20 mouse cellular contexts compared by ENCODE assay signal in genomic region chr5:34909634-34910503, GRCm38 (mm10). TPM values are rescaled to one million over a fixed set of nuclear protein-coding genes. Genes with fewer than 3 reads are reported as not detected.
A peak's percentile ranks its signal among the peaks of the same experiment; 100 is the strongest.
DNase-seq lines count a peak whose midpoint lies in the region; ATAC-seq lines count a peak whose summit lies in the region.
"Had no signal": no experiment of that assay in that cellular context is flagged by ENCODE, and none has a peak within 500 bp of the region (broad histone marks: within the 10 kb centered on the region; RNA-seq: fewer than 3 reads in every experiment).

No protein-coding gene starts in this region.

- DNase-seq in liver, embryonic 11.5 days (ENCODE audit: low spot score): no peak
- no peak for DNase-seq in liver
- peak; percentile 70 for DNase-seq in c-Kit-negative CD71-positive TER-119-positive erythroid progenitor cells, embryonic 14.5 days (ENCODE audit: low read depth, low spot score)
- DNase-seq in liver, embryonic 13.5 days: peak; percentile 49
- DNase-seq in left cerebral cortex, adult 11 months (ENCODE audit: low spot score): no peak
- no peak for DNase-seq in layer of hippocampus, postnatal 14 days (ENCODE audit: low spot score in 2 of 2)
- DNase-seq: adrenal gland, postnatal 36 days; B cell, adult 2 months; cerebellum, postnatal 25 days; heart, postnatal 4 days; kidney, adult 9 months; kidney, postnatal 36 days; thymus, postnatal 36 days had no signal

- no peaks in the 10 kb centered on the region for H3K9me3 ChIP-seq in liver, embryonic 11.5 days (ENCODE audit: control insufficient read depth, low read length)
- no peaks in the 10 kb centered on the region for H3K9me3 ChIP-seq in liver, embryonic 13.5 days (replicated peaks)
- no peaks in the 10 kb centered on the region for H3K9me3 ChIP-seq in stomach, embryonic 15.5 days
- H3K9me3 ChIP-seq: heart, embryonic 13.5 days; neural tube, embryonic 12.5 days had no signal

- peak overlapping the region; percentile 33; the same call in 1 of the 2 replicates for H3K27ac ChIP-seq in liver, embryonic 11.5 days (ENCODE audit: low read depth, low read length)
- peak overlapping the region; percentile 96 for H3K27ac ChIP-seq in liver, embryonic 13.5 days
- peak overlapping the region; percentile 84 for H3K27ac ChIP-seq in stomach, embryonic 15.5 days
- H3K27ac ChIP-seq: heart, embryonic 13.5 days; neural tube, embryonic 12.5 days had no signal

- H3K4me3 ChIP-seq in liver, embryonic 11.5 days (ENCODE audit: low read depth, low read length): no peak overlapping the region
- no peak overlapping the region for H3K4me3 ChIP-seq in liver, embryonic 13.5 days (replicated peaks)
- no peak overlapping the region for H3K4me3 ChIP-seq in stomach, embryonic 15.5 days (replicated peaks)
- H3K4me3 ChIP-seq: heart, embryonic 13.5 days; neural tube, embryonic 12.5 days had no signal

- peak; percentile 54 for ATAC-seq in liver, embryonic 11.5 days (replicated peaks; ENCODE audit: low FRiP score)
- ATAC-seq in liver, embryonic 13.5 days (ENCODE audit: low read depth): peak; percentile 88
- ATAC-seq in stomach, embryonic 15.5 days (ENCODE audit: insufficient read depth, low FRiP score, low read depth): 0 out of 2 replicates have a peak, but pooled peaks have one; percentile 24
- ATAC-seq: activated CD4-positive, CD25-positive, alpha-beta regulatory T cell, adult 4 months; forebrain, embryonic 16.5 days had no signal

- no peaks in the 10 kb centered on the region for H3K27me3 ChIP-seq in liver, embryonic 11.5 days (replicated peaks; ENCODE audit: control insufficient read depth, insufficient read depth, low read length)
- H3K27me3 ChIP-seq in liver, embryonic 13.5 days: no peaks in the 10 kb centered on the region
- H3K27me3 ChIP-seq in stomach, embryonic 15.5 days (replicated peaks): no peaks in the 10 kb centered on the region
- H3K27me3 ChIP-seq: heart, embryonic 13.5 days; neural tube, embryonic 12.5 days had no signal

- WGBS in liver, embryonic 11.5 days: 73% methylated on average over 1 of the region's 1 CpGs
- WGBS in liver, embryonic 13.5 days (ENCODE audit: insufficient replicate concordance): 50% methylated on average over 1 of the region's 1 CpGs
- 85% methylated on average over 1 of the region's 1 CpGs for WGBS in stomach, embryonic 15.5 days

- 0 out of 2 replicates have a peak, but pooled peaks cover 8% of the 10 kb centered on the region for H3K4me1 ChIP-seq in liver, embryonic 11.5 days (replicated peaks; ENCODE audit: control insufficient read depth, insufficient read depth, low read length)
- H3K4me1 ChIP-seq in liver, embryonic 13.5 days (replicated peaks): peaks cover 41% of the 10 kb centered on the region
- H3K4me1 ChIP-seq in stomach, embryonic 15.5 days: 0 out of 2 replicates have a peak, but pooled peaks cover 8% of the 10 kb centered on the region

- H3K9ac ChIP-seq in liver, embryonic 11.5 days (ENCODE audit: low read depth, low read length): no peak overlapping the region
- H3K9ac ChIP-seq in liver, embryonic 13.5 days: peak overlapping the region; percentile 67
- H3K9ac ChIP-seq in stomach, embryonic 15.5 days: no peak overlapping the region
- H3K9ac ChIP-seq: heart, embryonic 13.5 days; neural tube, embryonic 12.5 days had no signal

- no peak overlapping the region for H3K4me2 ChIP-seq in liver, embryonic 11.5 days
- H3K4me2 ChIP-seq in liver, embryonic 13.5 days: peak overlapping the region; percentile 38
- H3K4me2 ChIP-seq in stomach, embryonic 15.5 days: no peak overlapping the region
- H3K4me2 ChIP-seq: heart, embryonic 13.5 days; midbrain, embryonic 11.5 days; neural tube, embryonic 12.5 days had no signal

- peaks cover 28% of the 10 kb centered on the region for H3K36me3 ChIP-seq in liver, embryonic 11.5 days (ENCODE audit: control insufficient read depth, insufficient read depth, low read length)
- H3K36me3 ChIP-seq in liver, embryonic 13.5 days: peaks cover 59% of the 10 kb centered on the region
- peaks cover 18% of the 10 kb centered on the region for H3K36me3 ChIP-seq in stomach, embryonic 15.5 days

RNA-seq across cellular contexts. Expression of gene Msantd1, which starts 2.1 kb away (rescaled TPM):
- 0.48 and 0.95 TPM in 2 replicates for polyA plus RNA-seq in liver, embryonic 11.5 days (2014; fragmentation: Nextera tagmentation; extraction: Ambion mirVana)
- polyA plus RNA-seq in liver, embryonic 13.5 days (2015; fragmentation: Nextera tagmentation; extraction: Ambion mirVana): 0.17 and 0.24 TPM in 2 replicates
- 0.54 and 0.57 TPM in 2 replicates for polyA plus RNA-seq in stomach, embryonic 15.5 days (2015; fragmentation: Nextera tagmentation; extraction: Ambion mirVana)
- 1 to 10 TPM; 8.5 to 9.4 TPM for total RNA-seq in layer of hippocampus, postnatal 14 days (2021)
- total RNA-seq: monocyte, adult 5-6 weeks had no signal
- polyA plus RNA-seq: heart, embryonic 13.5 days had no signal

RNA-seq across cellular contexts. Expression of gene Rgs12, which starts 39.4 kb away (rescaled TPM):
- 38.8 and 39.3 TPM in 2 replicates for polyA plus RNA-seq in liver, embryonic 11.5 days (2014; fragmentation: Nextera tagmentation; extraction: Ambion mirVana)
- 21.7 and 28.8 TPM in 2 replicates for polyA plus RNA-seq in liver, embryonic 13.5 days (2015; fragmentation: Nextera tagmentation; extraction: Ambion mirVana)
- 26.8 and 28.1 TPM in 2 replicates for polyA plus RNA-seq in stomach, embryonic 15.5 days (2015; fragmentation: Nextera tagmentation; extraction: Ambion mirVana)
- 10 to 100 TPM; 44.3 to 50.3 TPM for total RNA-seq in layer of hippocampus, postnatal 14 days (2021)

Comparison
In these comparisons a context has a peak if more than half of its experiments do, and no peak if none do; other contexts are left out.
1. DNase-seq: peak in c-Kit-negative CD71-positive TER-119-positive erythroid progenitor cells, embryonic 14.5 days (single experiment) and liver, embryonic 13.5 days (single experiment); none in liver, embryonic 11.5 days (single experiment), liver (single experiment), left cerebral cortex, adult 11 months (single experiment) and layer of hippocampus, postnatal 14 days (0 of 2).
2. ATAC-seq: peak in every context shown above with its lines; median percentile 88 in liver, embryonic 13.5 days; 54 in liver, embryonic 11.5 days; 24 in stomach, embryonic 15.5 days.
3. H3K27ac ChIP-seq: peak in every context shown above with its lines; median percentile 96 in liver, embryonic 13.5 days; 84 in stomach, embryonic 15.5 days; 33 in liver, embryonic 11.5 days.